Mouse (Mus musculus) kidney, postnatal 0 days (tissue): ENCODE measurements at regions not wholly inside any gene's neighbourhood (a gene's known extent, or its start where the extent isn't known, plus 50 kb on each side); places are given as distances from the start of the nearest gene placed in this dataset.

Source experiments
- ATAC-seq: fragments of 200-750 bp; cut with Nextera tagmentation; replicated peaks from 2 replicates; pipeline ENCODE4 v1.8.0; 2017; ENCODE audit warnings: low read depth, moderate number of reproducible peaks, moderate TSS enrichment, moderate library complexity; ENCODE audit not compliant: low FRiP score
- DNase-seq: peaks from one replicate; pipeline ENCODE4 v3.0.0-alpha.2; 2016; ENCODE audit warnings: low spot score
- H3K27ac ChIP-seq: fragments of 300-500 bp; sonication (generic); 2 replicates; pipeline ENCODE4 v1.5.1; 2014; ENCODE audit warnings: mild to moderate bottlenecking
- H3K27me3 ChIP-seq: fragments of 300-500 bp; sonication (generic); 2 replicates; pipeline ENCODE4 v1.6.1; 2014; ENCODE audit warnings: low read length, mixed read lengths; ENCODE audit not compliant: insufficient read depth
- H3K36me3 ChIP-seq: fragments of 300-500 bp; sonication (generic); 2 replicates; pipeline ENCODE4 v1.6.1; 2014; ENCODE audit warnings: low read length, mixed read lengths; ENCODE audit not compliant: insufficient read depth
- H3K4me1 ChIP-seq: fragments of 300-500 bp; sonication (generic); replicated peaks from 2 replicates; pipeline ENCODE4 v1.6.1; 2014; ENCODE audit warnings: antibody characterized with exemption, low read length, mixed read lengths; ENCODE audit not compliant: insufficient read depth
- H3K4me2 ChIP-seq: fragments of 300-500 bp; sonication (generic); 2 replicates; pipeline ENCODE4 v1.6.1; 2014; ENCODE audit warnings: mild to moderate bottlenecking, low read length, moderate library complexity, mixed read lengths
- H3K4me3 ChIP-seq: fragments of 300-500 bp; sonication (generic); replicated peaks from 2 replicates; pipeline ENCODE4 v1.5.1; 2014; ENCODE audit warnings: low read depth, low read length
- H3K9ac ChIP-seq: fragments of 300-500 bp; sonication (generic); 2 replicates; pipeline ENCODE4 v1.6.1; 2014; ENCODE audit warnings: low read depth, low read length
- H3K9me3 ChIP-seq: fragments of 300-500 bp; sonication (generic); replicated peaks from 2 replicates; pipeline ENCODE4 v1.6.1; 2016; ENCODE audit warnings: low read length, inconsistent platforms, mixed read lengths
- CTCF ChIP-seq: IDR thresholded peaks from 2 replicates; pipeline ENCODE4 v1.5.1; 2016; ENCODE audit warnings: antibody characterized with exemption, low read depth, mild to moderate bottlenecking, moderate library complexity
- WGBS: fragments of 180-500 bp; shearing (Covaris S2); extraction: QIAGEN DNeasy Blood & Tissue Kit; methylation state at CpG from one replicate; pipeline ENCODE4 v1.1.7; 2014; 5-methylcytosine and 5-hydroxymethylcytosine counted together

- Histone ChIP-seq H3K27ac (no peak overlapping the region), H3K4me1 (no peaks in the 10 kb centered on the region), H3K9ac (no peak overlapping the region), H3K4me2 (no peak overlapping the region), H3K4me3 (no peak overlapping the region), H3K27me3 (no peaks in the 10 kb centered on the region), H3K9me3 (no peaks in the 10 kb centered on the region), H3K36me3 (no peaks in the 10 kb centered on the region)
- ATAC-seq: peak; percentile 79
- peak; percentile 81 for DNase-seq
- no peak for TF ChIP-seq CTCF
- WGBS: 27% methylated on average over 1 of the region's 1 CpGs
Observed at GRCm38 (mm10) chr3:81379362-81379761, 343.1 kb downstream of the Pdgfc start.

- H3K27me3 ChIP-seq: no peaks in the 10 kb centered on the region
- peak; percentile 59; the same call in 1 of the 2 replicates for ATAC-seq
- WGBS: 10% methylated on average over 14 of the region's 14 CpGs
- H3K9me3 ChIP-seq: no peaks in the 10 kb centered on the region
- peak overlapping the region; percentile 17; the same call in 1 of the 2 replicates for H3K4me3 ChIP-seq
- peaks cover 2% of the 10 kb centered on the region; the same call in 1 of the 2 replicates for H3K4me1 ChIP-seq
- peak; percentile 70 for DNase-seq
- peak overlapping the region; percentile 46 for H3K4me2 ChIP-seq
- no peak for TF ChIP-seq CTCF
- no peak overlapping the region for H3K9ac ChIP-seq
- no peak overlapping the region for H3K27ac ChIP-seq
- H3K36me3 ChIP-seq: no peaks in the 10 kb centered on the region
Observed at GRCm38 (mm10) chr3:81386931-81387330, 350.7 kb downstream of the Pdgfc start.

GRCm38 (mm10) chr3:81387634-81388033 lies 351.4 kb downstream of the Pdgfc start:
- Histone ChIP-seq H3K9me3 (no peaks in the 10 kb centered on the region), H3K27ac (no peak overlapping the region), H3K4me3 (no peak overlapping the region), H3K36me3 (no peaks in the 10 kb centered on the region), H3K4me1 (peaks cover 2% of the 10 kb centered on the region; the same call in 1 of the 2 replicates), H3K4me2 (no peak overlapping the region), H3K27me3 (no peaks in the 10 kb centered on the region), H3K9ac (no peak overlapping the region)
- TF ChIP-seq CTCF: no peak
- DNase-seq: peak; percentile 76
- WGBS: 34% methylated on average over 4 of the region's 4 CpGs
- ATAC-seq: no peak

GRCm38 (mm10) chr3:81397212-81397611 lies 361.0 kb downstream of the Pdgfc start:
- no peak for ATAC-seq
- no peak overlapping the region for H3K4me2 ChIP-seq
- H3K9me3 ChIP-seq: no peaks in the 10 kb centered on the region
- whole genome bisulfite sequencing: 86% methylated on average over 1 of the region's 1 CpGs
- H3K9ac ChIP-seq: no peak overlapping the region
- H3K27ac ChIP-seq: no peak overlapping the region
- no peaks in the 10 kb centered on the region for H3K4me1 ChIP-seq
- H3K27me3 ChIP-seq: no peaks in the 10 kb centered on the region
- DNase-seq: no peak
- no peak for TF ChIP-seq CTCF
- no peak overlapping the region for H3K4me3 ChIP-seq
- H3K36me3 ChIP-seq: no peaks in the 10 kb centered on the region

GRCm38 (mm10) chr3:81401028-81401427 lies 364.8 kb downstream of the Pdgfc start:
- TF ChIP-seq CTCF: no peak

GRCm38 (mm10) chr3:81408914-81409313 lies 372.7 kb downstream of the Pdgfc start:
- TF ChIP-seq CTCF: no peak
- Histone ChIP-seq H3K9me3 (no peaks in the 10 kb centered on the region), H3K4me3 (no peak overlapping the region), H3K27ac (no peak overlapping the region), H3K36me3 (no peaks in the 10 kb centered on the region), H3K27me3 (no peaks in the 10 kb centered on the region), H3K4me2 (no peak overlapping the region), H3K4me1 (no peaks in the 10 kb centered on the region), H3K9ac (no peak overlapping the region)
- DNase-seq (peak; percentile 49), ATAC-seq (no peak)
- 37% methylated on average over 1 of the region's 1 CpGs for WGBS

More at GRCm38 (mm10) chr3:81401028-81401427, 364.8 kb downstream of the Pdgfc start:
- DNase-seq (no peak), ATAC-seq (no peak)
- H3K9me3 ChIP-seq: no peaks in the 10 kb centered on the region
- no peak overlapping the region for H3K9ac ChIP-seq
- no peaks in the 10 kb centered on the region for H3K36me3 ChIP-seq
- no peaks in the 10 kb centered on the region for H3K4me1 ChIP-seq
- H3K27me3 ChIP-seq: no peaks in the 10 kb centered on the region
- no peak overlapping the region for H3K27ac ChIP-seq
- H3K4me3 ChIP-seq: no peak overlapping the region
- 88% methylated on average over 1 of the region's 1 CpGs for WGBS
- no peak overlapping the region for H3K4me2 ChIP-seq

- no peak for DNase-seq
- WGBS: 55% methylated on average over 1 of the region's 1 CpGs
- no peak overlapping the region for H3K9ac ChIP-seq
- H3K4me2 ChIP-seq: no peak overlapping the region
- no peaks in the 10 kb centered on the region for H3K9me3 ChIP-seq
- no peak for TF ChIP-seq CTCF
- H3K4me3 ChIP-seq: no peak overlapping the region
- no peaks in the 10 kb centered on the region for H3K4me1 ChIP-seq
- H3K36me3 ChIP-seq: no peaks in the 10 kb centered on the region
- no peaks in the 10 kb centered on the region for H3K27me3 ChIP-seq
- no peak for ATAC-seq
- no peak overlapping the region for H3K27ac ChIP-seq
Observed at GRCm38 (mm10) chr3:81421875-81422274, 385.7 kb downstream of the Pdgfc start.
